ENCODE assay signal across 9 mouse cellular contexts in the genomic region with DNA sequence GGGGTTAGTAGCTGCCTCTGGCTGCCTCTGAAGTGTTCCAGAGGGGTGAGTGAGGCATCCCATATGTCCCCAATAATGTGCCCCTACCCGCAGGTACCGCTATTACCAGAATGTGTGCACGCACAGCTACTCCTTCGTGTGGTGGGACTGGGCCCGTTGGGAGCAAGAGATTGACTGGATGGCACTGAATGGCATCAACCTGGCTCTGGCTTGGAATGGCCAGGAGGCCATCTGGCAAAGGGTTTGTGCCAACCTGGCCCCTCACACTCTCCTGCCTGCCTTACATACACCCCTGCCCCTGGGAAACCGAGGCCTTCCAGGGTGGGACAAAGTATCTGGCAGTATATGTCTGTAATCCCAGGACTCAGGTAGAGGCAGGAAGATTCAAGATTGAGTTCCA. TPM values are rescaled to one million over a fixed set of nuclear protein-coding genes. Genes with fewer than 3 reads are reported as not detected.
DNase-seq lines count a peak whose midpoint lies in the region; ATAC-seq lines count a peak whose summit lies in the region.
"Had no signal": no experiment of that assay in that cellular context is flagged by ENCODE, and none has a peak within 500 bp of the region (broad histone marks: within the 10 kb centered on the region; RNA-seq: fewer than 3 reads in every experiment).

No protein-coding gene starts in this region.

- no peaks in the 10 kb centered on the region for H3K9me3 ChIP-seq in heart, embryonic 12.5 days (replicated peaks)
- H3K9me3 ChIP-seq in neural tube, embryonic 11.5 days (ENCODE audit: control insufficient read depth, low read length), result no peaks in the 10 kb centered on the region
- no peaks in the 10 kb centered on the region for H3K9me3 ChIP-seq in limb, embryonic 13.5 days
- no peaks in the 10 kb centered on the region for H3K9me3 ChIP-seq in neural tube, embryonic 15.5 days (replicated peaks)

- ATAC-seq in heart, embryonic 12.5 days (ENCODE audit: insufficient number of reproducible peaks, low FRiP score), result no peak
- no peak for ATAC-seq in neural tube, embryonic 11.5 days (ENCODE audit: insufficient read depth, low FRiP score, low TSS enrichment)
- ATAC-seq in limb, embryonic 13.5 days (ENCODE audit: low FRiP score, low read depth), result no peak
- no peak for ATAC-seq in neural tube, embryonic 15.5 days (ENCODE audit: low FRiP score)
- ATAC-seq in CD4-positive, CD25-positive, alpha-beta regulatory T cell, adult 4 months, result no peak

- peak overlapping the region; percentile 83; the same call in 1 of the 2 replicates for H3K9ac ChIP-seq in heart, embryonic 12.5 days
- H3K9ac ChIP-seq in neural tube, embryonic 11.5 days (ENCODE audit: low read length), result 0 out of 2 replicates have a peak overlapping the region, but pooled peaks have one; percentile 4
- peak overlapping the region; percentile 31; the same call in 1 of the 2 replicates for H3K9ac ChIP-seq in limb, embryonic 13.5 days
- 0 out of 2 replicates have a peak overlapping the region, but pooled peaks have one; percentile 91 for H3K9ac ChIP-seq in neural tube, embryonic 15.5 days (replicated peaks)

- H3K4me3 ChIP-seq in heart, embryonic 12.5 days, result peak overlapping the region; percentile 81
- H3K4me3 ChIP-seq in neural tube, embryonic 11.5 days (ENCODE audit: low read depth, low read length), result no peak overlapping the region; the same call in 1 of the 2 replicates
- H3K4me3 ChIP-seq in limb, embryonic 13.5 days, result peak overlapping the region; percentile 75; the same call in 1 of the 2 replicates
- H3K4me3 ChIP-seq in neural tube, embryonic 15.5 days (replicated peaks), result peak overlapping the region; percentile 65

- H3K27ac ChIP-seq in heart, embryonic 12.5 days (ENCODE audit: poor library complexity, severe bottlenecking), result no peak overlapping the region
- no peak overlapping the region for H3K27ac ChIP-seq in neural tube, embryonic 11.5 days (ENCODE audit: low read depth, low read length)
- no peak overlapping the region for H3K27ac ChIP-seq in limb, embryonic 13.5 days
- H3K27ac ChIP-seq in neural tube, embryonic 15.5 days (replicated peaks), result no peak overlapping the region

- WGBS in heart, embryonic 12.5 days, result 73% methylated on average over 6 of the region's 6 CpGs
- 73% methylated on average over 6 of the region's 6 CpGs for WGBS in neural tube, embryonic 11.5 days
- WGBS in limb, embryonic 13.5 days, result 66% methylated on average over 6 of the region's 6 CpGs
- WGBS in neural tube, embryonic 15.5 days, result 72% methylated on average over 6 of the region's 6 CpGs

- H3K4me2 ChIP-seq in heart, embryonic 12.5 days, result peak overlapping the region; percentile 97
- H3K4me2 ChIP-seq in neural tube, embryonic 11.5 days (ENCODE audit: low read depth), result peak overlapping the region; percentile 99; the same call in 1 of the 2 replicates
- H3K4me2 ChIP-seq in limb, embryonic 13.5 days (replicated peaks), result peak overlapping the region; percentile 99
- H3K4me2 ChIP-seq in neural tube, embryonic 15.5 days, result peak overlapping the region; percentile 97

- peaks cover 23% of the 10 kb centered on the region for H3K4me1 ChIP-seq in heart, embryonic 12.5 days (replicated peaks)
- no peaks in the 10 kb centered on the region; the same call in 1 of the 2 replicates for H3K4me1 ChIP-seq in neural tube, embryonic 11.5 days (ENCODE audit: control insufficient read depth, insufficient read depth, low read length)
- peaks cover 16% of the 10 kb centered on the region for H3K4me1 ChIP-seq in limb, embryonic 13.5 days
- peaks cover 27% of the 10 kb centered on the region for H3K4me1 ChIP-seq in neural tube, embryonic 15.5 days

- no peak for DNase-seq in heart, adult 9 months (ENCODE audit: low spot score in 2 of 2)
- no peak for DNase-seq in neural tube, embryonic 11.5 days (ENCODE audit: low spot score)
- DNase-seq in neural tube, embryonic 10.5 days (ENCODE audit: extremely low spot score, low spot score), result no peak
- no peak for DNase-seq in layer of hippocampus, postnatal 14 days (ENCODE audit: low spot score in 2 of 2)
- DNase-seq: kidney, adult 18-20 months had no signal

- H3K36me3 ChIP-seq in heart, embryonic 12.5 days, result 0 out of 2 replicates have a peak, but pooled peaks cover 3% of the 10 kb centered on the region
- no peaks in the 10 kb centered on the region for H3K36me3 ChIP-seq in neural tube, embryonic 11.5 days (ENCODE audit: control insufficient read depth, insufficient read depth, low read length)
- H3K36me3 ChIP-seq in limb, embryonic 13.5 days, result no peaks in the 10 kb centered on the region
- no peaks in the 10 kb centered on the region for H3K36me3 ChIP-seq in neural tube, embryonic 15.5 days

- peaks cover 21% of the 10 kb centered on the region for H3K27me3 ChIP-seq in heart, embryonic 12.5 days (replicated peaks)
- H3K27me3 ChIP-seq in neural tube, embryonic 11.5 days (ENCODE audit: control insufficient read depth, insufficient read depth, low read length), result peaks cover 10% of the 10 kb centered on the region; the same call in 1 of the 2 replicates
- H3K27me3 ChIP-seq in limb, embryonic 13.5 days, result peaks cover 39% of the 10 kb centered on the region
- H3K27me3 ChIP-seq in neural tube, embryonic 15.5 days (replicated peaks), result no peaks in the 10 kb centered on the region

RNA-seq across cellular contexts. Expression of a gene that starts 1.2 kb away (rescaled TPM):
- polyA plus RNA-seq in heart, embryonic 12.5 days (2016; fragmentation: Nextera tagmentation; extraction: Ambion mirVana), result 17.5 and 18.1 TPM in 2 replicates
- polyA plus RNA-seq in neural tube, embryonic 11.5 days (2014; fragmentation: Nextera tagmentation; extraction: Ambion mirVana), result 5.8 and 5.9 TPM in 2 replicates
- polyA plus RNA-seq in limb, embryonic 13.5 days (2015; fragmentation: Nextera tagmentation; extraction: Ambion mirVana), result 9.4 and 9.8 TPM in 2 replicates
- polyA plus RNA-seq in neural tube, embryonic 15.5 days (2015; fragmentation: Nextera tagmentation; extraction: Ambion mirVana), result 11.7 and 12.4 TPM in 2 replicates
- 10 to 100 TPM in 1 of 2 experiments, 1 to 10 TPM in 1; 9.3 to 10.3 TPM for total RNA-seq in layer of hippocampus, postnatal 14 days (2021)
- 1 to 10 TPM; 7.6 to 7.9 TPM for polyA plus RNA-seq in CD4-positive, CD25-positive, alpha-beta regulatory T cell, adult 4 months (2017; shearing (Covaris generic))

RNA-seq across cellular contexts. Expression of a gene that starts 7.2 kb away (rescaled TPM):
- not detected in 2 replicates for polyA plus RNA-seq in heart, embryonic 12.5 days (2016; fragmentation: Nextera tagmentation; extraction: Ambion mirVana)
- not detected in 2 replicates for polyA plus RNA-seq in neural tube, embryonic 11.5 days (2014; fragmentation: Nextera tagmentation; extraction: Ambion mirVana)
- 0.28 TPM in 1 of 2 replicates, not detected in the other for polyA plus RNA-seq in limb, embryonic 13.5 days (2015; fragmentation: Nextera tagmentation; extraction: Ambion mirVana)
- 0.22 and 0.29 TPM in 2 replicates for polyA plus RNA-seq in neural tube, embryonic 15.5 days (2015; fragmentation: Nextera tagmentation; extraction: Ambion mirVana)
- total RNA-seq in layer of hippocampus, postnatal 14 days (2021), result under 1 TPM; 0.38 to 0.81 TPM
- under 1 TPM in 1 of 2 experiments, not detected in 1; 0.32 TPM for polyA plus RNA-seq in CD4-positive, CD25-positive, alpha-beta regulatory T cell, adult 4 months (2017; shearing (Covaris generic))

RNA-seq across cellular contexts. Expression of a gene that starts 11.4 kb away (rescaled TPM):
- 27.2 and 30.4 TPM in 2 replicates for polyA plus RNA-seq in heart, embryonic 12.5 days (2016; fragmentation: Nextera tagmentation; extraction: Ambion mirVana)
- polyA plus RNA-seq in neural tube, embryonic 11.5 days (2014; fragmentation: Nextera tagmentation; extraction: Ambion mirVana), result 55.5 and 55.9 TPM in 2 replicates
- 38.1 and 41.6 TPM in 2 replicates for polyA plus RNA-seq in limb, embryonic 13.5 days (2015; fragmentation: Nextera tagmentation; extraction: Ambion mirVana)
- polyA plus RNA-seq in neural tube, embryonic 15.5 days (2015; fragmentation: Nextera tagmentation; extraction: Ambion mirVana), result 37.5 and 39.6 TPM in 2 replicates
- 10 to 100 TPM; 32.6 to 35.7 TPM for total RNA-seq in layer of hippocampus, postnatal 14 days (2021)
- 10 to 100 TPM; 17.4 to 27.7 TPM for polyA plus RNA-seq in CD4-positive, CD25-positive, alpha-beta regulatory T cell, adult 4 months (2017; shearing (Covaris generic))

RNA-seq across cellular contexts. Expression of a gene that starts 16.1 kb away (rescaled TPM):
- 36.2 and 37.3 TPM in 2 replicates for polyA plus RNA-seq in heart, embryonic 12.5 days (2016; fragmentation: Nextera tagmentation; extraction: Ambion mirVana)
- polyA plus RNA-seq in neural tube, embryonic 11.5 days (2014; fragmentation: Nextera tagmentation; extraction: Ambion mirVana), result 55.6 and 61.6 TPM in 2 replicates
- polyA plus RNA-seq in limb, embryonic 13.5 days (2015; fragmentation: Nextera tagmentation; extraction: Ambion mirVana), result 44.1 and 50.5 TPM in 2 replicates
- polyA plus RNA-seq in neural tube, embryonic 15.5 days (2015; fragmentation: Nextera tagmentation; extraction: Ambion mirVana), result 94.2 and 96.6 TPM in 2 replicates
- total RNA-seq in layer of hippocampus, postnatal 14 days (2021), result 10 to 100 TPM; 46.3 to 49.6 TPM
- 10 to 100 TPM; 60.2 to 68.1 TPM for polyA plus RNA-seq in CD4-positive, CD25-positive, alpha-beta regulatory T cell, adult 4 months (2017; shearing (Covaris generic))

RNA-seq across cellular contexts. Expression of a gene that starts 24.2 kb away (rescaled TPM):
- 20.8 and 21.3 TPM in 2 replicates for polyA plus RNA-seq in heart, embryonic 12.5 days (2016; fragmentation: Nextera tagmentation; extraction: Ambion mirVana)
- 49.3 and 50.8 TPM in 2 replicates for polyA plus RNA-seq in neural tube, embryonic 11.5 days (2014; fragmentation: Nextera tagmentation; extraction: Ambion mirVana)
- polyA plus RNA-seq in limb, embryonic 13.5 days (2015; fragmentation: Nextera tagmentation; extraction: Ambion mirVana), result 43.0 and 44.5 TPM in 2 replicates
- 17.7 and 22.4 TPM in 2 replicates for polyA plus RNA-seq in neural tube, embryonic 15.5 days (2015; fragmentation: Nextera tagmentation; extraction: Ambion mirVana)
- total RNA-seq in layer of hippocampus, postnatal 14 days (2021), result 1 to 10 TPM; 2.7 to 4.9 TPM
- polyA plus RNA-seq in CD4-positive, CD25-positive, alpha-beta regulatory T cell, adult 4 months (2017; shearing (Covaris generic)), result 1 to 10 TPM; 8.4 to 9.8 TPM

Comparison
In these comparisons a context has a peak if more than half of its experiments do, and no peak if none do; other contexts are left out.
1. H3K9ac ChIP-seq: peak in every context shown above with its lines; median percentile 91 in neural tube, embryonic 15.5 days; 83 in heart, embryonic 12.5 days; 31 in limb, embryonic 13.5 days; 4 in neural tube, embryonic 11.5 days.